Mouse (Mus musculus) left cerebral cortex, postnatal 25 days (tissue): Measurements from ENCODE around the gene Brd7. TPM values are rescaled to one million over a fixed set of nuclear protein-coding genes. Genes with fewer than 3 reads are reported as not detected.

ENCODE experiments used
- DNase-seq, 2 experiments: peaks; one replicate each; pipeline ENCODE4 v3.0.0; 2022; ENCODE audit warnings: low spot score in 2 of 2, mixed read lengths in 1 of 2
- intact Hi-C: fragments of 180-260 bp; cut with DNase I; formaldehyde crosslinking; loops from one replicate; pipeline ENCODE4 v1.15.1; 2025
- total RNA-seq, 2 experiments: library from RNA; stranded (reverse); gene quantifications; 2 replicates each; pipeline ENCODE4 v1.2.3; 2021

The Brd7 gene
- 10 to 100 TPM; 52.3 to 56.4 TPM for total RNA-seq

- intact Hi-C loops, result loop anchor here (1.0 to 10.0 kb wide), 6 partner anchors 95 to 393 kb away; partner anchors contain the start of gene Nkd1
- peak; percentile 81 to 87 for DNase-seq
These were observed at the start of gene Brd7 for GRCm38 (mm10) chr8:88361708-88362428. Gene Brd7 (minus strand): TSS chr8:88362194.

GRCm38 (mm10) chr8:88411461-88411860 is 49.5 kb upstream of the Brd7 start:
- intact Hi-C loops, result no loop called here
- DNase-seq, result no peak

GRCm38 (mm10) chr8:88409401-88409940 is 47.5 kb upstream of the Brd7 start:
- intact Hi-C loops, result no loop called here
- no peak for DNase-seq

GRCm38 (mm10) chr8:88407716-88408115 is 45.7 kb upstream of the Brd7 start:
- DNase-seq, result no peak
- intact Hi-C loops, result no loop called here

- intact Hi-C loops, result no loop called here
- DNase-seq, result no peak
These were observed 36.1 kb upstream of the Brd7 start for GRCm38 (mm10) chr8:88398060-88398459.

- no peak for DNase-seq
- intact Hi-C loops, result no loop called here
These were observed 31.3 kb upstream of the Brd7 start for GRCm38 (mm10) chr8:88393298-88393697.

GRCm38 (mm10) chr8:88390749-88391148 is 28.8 kb upstream of the Brd7 start:
- intact Hi-C loops, result no loop called here
- no peak for DNase-seq

GRCm38 (mm10) chr8:88388691-88389239 is 26.8 kb upstream of the Brd7 start:
- DNase-seq, result no peak
- intact Hi-C loops, result no loop called here

GRCm38 (mm10) chr8:88387874-88388273 is 25.9 kb upstream of the Brd7 start:
- DNase-seq, result no peak

GRCm38 (mm10) chr8:88383164-88383556 is 21.2 kb upstream of the Brd7 start:
- intact Hi-C loops, result no loop called here
- no peak for DNase-seq

More at GRCm38 (mm10) chr8:88387874-88388273, 25.9 kb upstream of the Brd7 start:
- intact Hi-C loops, result no loop called here

- DNase-seq, result no peak
- intact Hi-C loops, result no loop called here
These were observed 20.5 kb upstream of the Brd7 start for GRCm38 (mm10) chr8:88382311-88383163.

GRCm38 (mm10) chr8:88380497-88380896 is 18.5 kb upstream of the Brd7 start:
- no peak for DNase-seq
- intact Hi-C loops, result no loop called here

- intact Hi-C loops, result no loop called here
- peak; percentile 20 to 41 for DNase-seq
These were observed 15.0 kb upstream of the Brd7 start for GRCm38 (mm10) chr8:88376836-88377582.

GRCm38 (mm10) chr8:88371522-88371921 is 9.5 kb upstream of the Brd7 start:
- intact Hi-C loops, result no loop called here
- DNase-seq, result no peak

- DNase-seq, result no peak
- intact Hi-C loops, result loop anchor here (2.0 to 10.0 kb wide), 2 partner anchors 251 to 385 kb away; no protein-coding TSS in a partner anchor
These were observed 7.8 kb upstream of the Brd7 start for GRCm38 (mm10) chr8:88369805-88370204.

- no peak for DNase-seq
- intact Hi-C loops, result loop anchor here (2.0 to 10.0 kb wide), 2 partner anchors 252 to 386 kb away; no protein-coding TSS in a partner anchor
These were observed 7.2 kb upstream of the Brd7 start for GRCm38 (mm10) chr8:88369221-88369620.

- no peak for DNase-seq
- intact Hi-C loops, result loop anchor here (5.0 to 10.0 kb wide), 3 partner anchors 215 to 392 kb away; no protein-coding TSS in a partner anchor
These were observed 604 bp upstream of the Brd7 start for GRCm38 (mm10) chr8:88362446-88363150.

GRCm38 (mm10) chr8:88361044-88361707 is 818 bp downstream of the Brd7 start:
- intact Hi-C loops, result loop anchor here (1.0 to 10.0 kb wide), 6 partner anchors 94 to 394 kb away; partner anchors contain the start of gene Nkd1

More at GRCm38 (mm10) chr8:88361044-88361707, 818 bp downstream of the Brd7 start:
- DNase-seq, result peak; percentile 16 to 21
